Mouse (Mus musculus) liver, embryonic 11.5 days (tissue): ENCODE measurements around the gene Prrg2. TPM values are rescaled to one million over a fixed set of nuclear protein-coding genes. Genes with fewer than 3 reads are reported as not detected.

ENCODE experiments used
- ATAC-seq: fragments of 200-750 bp; cut with Nextera tagmentation; replicated peaks from 2 replicates; pipeline ENCODE4 v1.8.0; 2017; ENCODE audit warnings: moderate number of reproducible peaks, mild to moderate bottlenecking, moderate TSS enrichment, moderate library complexity; ENCODE audit not compliant: low FRiP score
- DNase-seq: peaks from one replicate; pipeline ENCODE4 v3.0.0-alpha.2; 2017; ENCODE audit warnings: low spot score
- H3K27ac ChIP-seq: fragments of 300-500 bp; sonication (generic); 2 replicates; pipeline ENCODE4 v1.5.1; 2014; ENCODE audit warnings: mild to moderate bottlenecking, low read depth, low read length, control low read depth
- H3K27me3 ChIP-seq: fragments of 300-500 bp; sonication (generic); replicated peaks from 2 replicates; pipeline ENCODE4 v1.6.1; 2014; ENCODE audit warnings: low read length, mixed read lengths; ENCODE audit not compliant: control insufficient read depth, insufficient read depth
- H3K36me3 ChIP-seq: fragments of 300-500 bp; sonication (generic); 2 replicates; pipeline ENCODE4 v1.6.1; 2014; ENCODE audit warnings: mild to moderate bottlenecking, low read length, moderate library complexity, mixed read lengths; ENCODE audit not compliant: control insufficient read depth, insufficient read depth
- H3K4me1 ChIP-seq: fragments of 300-500 bp; sonication (generic); replicated peaks from 2 replicates; pipeline ENCODE4 v1.6.1; 2014; ENCODE audit warnings: low read length, mixed read lengths; ENCODE audit not compliant: control insufficient read depth, insufficient read depth
- H3K4me2 ChIP-seq: fragments of 300-500 bp; sonication (generic); 2 replicates; pipeline ENCODE4 v1.6.1; 2014; ENCODE audit warnings: mild to moderate bottlenecking, control low read depth, moderate library complexity
- H3K4me3 ChIP-seq: fragments of 300-500 bp; sonication (generic); 2 replicates; pipeline ENCODE4 v1.5.1; 2014; ENCODE audit warnings: low read depth, low read length, control low read depth
- H3K9ac ChIP-seq: fragments of 300-500 bp; sonication (generic); 2 replicates; pipeline ENCODE4 v1.6.1; 2014; ENCODE audit warnings: low read depth, low read length, control low read depth
- H3K9me3 ChIP-seq: fragments of 300-500 bp; sonication (generic); 2 replicates; pipeline ENCODE4 v1.6.1; 2016; ENCODE audit warnings: low read length, inconsistent platforms, mixed read lengths; ENCODE audit not compliant: control insufficient read depth
- WGBS: fragments of 180-500 bp; shearing (Covaris S2); extraction: QIAGEN DNeasy Blood & Tissue Kit; methylation state at CpG from one replicate; pipeline ENCODE4 v1.1.7; 2014; 5-methylcytosine and 5-hydroxymethylcytosine counted together
- polyA plus RNA-seq: library from polyadenylated mRNA; unstranded; fragments of >200 nt; fragmentation: Nextera tagmentation; extraction: Ambion mirVana; gene quantifications from 2 replicates; pipeline ENCODE4 v1.2.1, GENCODE M21; 2014

Gene Prrg2
- polyA plus RNA-seq, 1 experiment from 2014 or later, result 12.4 TPM

GRCm38 (mm10) chr7:45051601-45051974, 10.9 kb downstream of the Prrg2 start:
- ATAC-seq (no peak), DNase-seq (no peak)
- Histone ChIP-seq H3K27me3 (no peaks in the 10 kb centered on the region), H3K36me3 (peaks cover 38% of the 10 kb centered on the region), H3K4me2 (peak overlapping the region; percentile 100), H3K27ac (peak overlapping the region; percentile 99), H3K4me1 (peaks cover 15% of the 10 kb centered on the region), H3K9ac (peak overlapping the region; percentile 91), H3K4me3 (peak overlapping the region; percentile 72), H3K9me3 (no peaks in the 10 kb centered on the region)
- WGBS, result 6% methylated on average over 13 of the region's 13 CpGs

GRCm38 (mm10) chr7:45050945-45051600, 11.4 kb downstream of the Prrg2 start:
- no peaks in the 10 kb centered on the region for H3K27me3 ChIP-seq
- peak; percentile 21 for ATAC-seq
- peaks cover 42% of the 10 kb centered on the region for H3K36me3 ChIP-seq
- 12% methylated on average over 16 of the region's 16 CpGs for WGBS
- peak overlapping the region; percentile 91; the same call in 1 of the 2 replicates for H3K9ac ChIP-seq
- peaks cover 15% of the 10 kb centered on the region for H3K4me1 ChIP-seq
- peak overlapping the region; percentile 99; the same call in 1 of the 2 replicates for H3K27ac ChIP-seq
- H3K9me3 ChIP-seq, result no peaks in the 10 kb centered on the region
- DNase-seq, result peak; percentile 62
- peak overlapping the region; percentile 100 for H3K4me2 ChIP-seq
- H3K4me3 ChIP-seq, result peak overlapping the region; percentile 72

GRCm38 (mm10) chr7:45048923-45049657, 13.4 kb downstream of the Prrg2 start:
- no peak overlapping the region for H3K27ac ChIP-seq
- H3K9ac ChIP-seq, result no peak overlapping the region
- no peaks in the 10 kb centered on the region for H3K9me3 ChIP-seq
- ATAC-seq (no peak), DNase-seq (no peak)
- 94% methylated on average over 23 of the region's 23 CpGs for WGBS
- H3K36me3 ChIP-seq, result peaks cover 59% of the 10 kb centered on the region
- H3K4me2 ChIP-seq, result no peak overlapping the region
- no peak overlapping the region for H3K4me3 ChIP-seq
- H3K4me1 ChIP-seq, result peaks cover 15% of the 10 kb centered on the region
- H3K27me3 ChIP-seq, result no peaks in the 10 kb centered on the region

- H3K4me3 ChIP-seq, result no peak overlapping the region
- ATAC-seq (no peak), DNase-seq (no peak)
- no peak overlapping the region for H3K9ac ChIP-seq
- H3K27me3 ChIP-seq, result no peaks in the 10 kb centered on the region
- H3K9me3 ChIP-seq, result no peaks in the 10 kb centered on the region
- peaks cover 67% of the 10 kb centered on the region for H3K36me3 ChIP-seq
- peaks cover 12% of the 10 kb centered on the region for H3K4me1 ChIP-seq
- WGBS, result 93% methylated on average over 38 of the region's 38 CpGs
- H3K27ac ChIP-seq, result no peak overlapping the region
- no peak overlapping the region for H3K4me2 ChIP-seq
Measured at GRCm38 (mm10) chr7:45048001-45048890, 14.2 kb downstream of the Prrg2 start.

- H3K9ac ChIP-seq, result no peak overlapping the region
- no peaks in the 10 kb centered on the region for H3K27me3 ChIP-seq
- no peak overlapping the region for H3K4me2 ChIP-seq
- H3K36me3 ChIP-seq, result peaks cover 74% of the 10 kb centered on the region
- ATAC-seq (no peak), DNase-seq (no peak)
- H3K27ac ChIP-seq, result no peak overlapping the region
- 95% methylated on average over 14 of the region's 14 CpGs for WGBS
- no peak overlapping the region for H3K4me3 ChIP-seq
- no peaks in the 10 kb centered on the region for H3K9me3 ChIP-seq
- H3K4me1 ChIP-seq, result peaks cover 12% of the 10 kb centered on the region
Measured at GRCm38 (mm10) chr7:45047491-45047890, 15.0 kb downstream of the Prrg2 start.

GRCm38 (mm10) chr7:45046853-45047350, 15.6 kb downstream of the Prrg2 start:
- ATAC-seq (no peak), DNase-seq (no peak)
- H3K4me1 ChIP-seq, result peaks cover 9% of the 10 kb centered on the region
- H3K9me3 ChIP-seq, result no peaks in the 10 kb centered on the region
- 93% methylated on average over 26 of the region's 26 CpGs for WGBS
- no peak overlapping the region for H3K4me3 ChIP-seq
- H3K27me3 ChIP-seq, result no peaks in the 10 kb centered on the region
- H3K4me2 ChIP-seq, result no peak overlapping the region
- H3K27ac ChIP-seq, result no peak overlapping the region
- H3K9ac ChIP-seq, result no peak overlapping the region
- H3K36me3 ChIP-seq, result peaks cover 77% of the 10 kb centered on the region

- 93% methylated on average over 22 of the region's 22 CpGs for WGBS
- DNase-seq, result no peak
- H3K4me2 ChIP-seq, result no peak overlapping the region
- no peaks in the 10 kb centered on the region for H3K9me3 ChIP-seq
- ATAC-seq, result no peak
- no peaks in the 10 kb centered on the region for H3K4me1 ChIP-seq
- no peak overlapping the region for H3K27ac ChIP-seq
- H3K27me3 ChIP-seq, result no peaks in the 10 kb centered on the region
- peaks cover 82% of the 10 kb centered on the region for H3K36me3 ChIP-seq
- no peak overlapping the region for H3K9ac ChIP-seq
- H3K4me3 ChIP-seq, result no peak overlapping the region
Measured at GRCm38 (mm10) chr7:45045741-45046140, 16.7 kb downstream of the Prrg2 start.

GRCm38 (mm10) chr7:45043307-45043706, 19.2 kb downstream of the Prrg2 start:
- Histone ChIP-seq H3K36me3 (peaks cover 81% of the 10 kb centered on the region), H3K4me3 (no peak overlapping the region), H3K4me1 (no peaks in the 10 kb centered on the region), H3K27ac (no peak overlapping the region), H3K9me3 (no peaks in the 10 kb centered on the region), H3K27me3 (no peaks in the 10 kb centered on the region), H3K9ac (no peak overlapping the region), H3K4me2 (no peak overlapping the region)
- 95% methylated on average over 14 of the region's 14 CpGs for WGBS
- DNase-seq (no peak), ATAC-seq (no peak)
